Mouse (Mus musculus) forebrain, embryonic 12.5 days (tissue): ENCODE measurements at regions not wholly inside any gene's neighbourhood (a gene's known extent, or its start where the extent isn't known, plus 50 kb on each side); places are given as distances from the start of the nearest gene placed in this dataset.
"Not testable (repeated sequence)": the region's sequence is repeated elsewhere in the genome, so short reads cannot be mapped to it uniquely, and the experiment has no call there.

Experiments
- ATAC-seq: fragments of 200-750 bp; cut with Nextera tagmentation; 2 replicates; pipeline ENCODE4 v1.8.0; 2017; ENCODE audit warnings: moderate TSS enrichment; ENCODE audit not compliant: low FRiP score
- H3K27ac ChIP-seq: fragments of 300-500 bp; sonication (generic); 2 replicates; pipeline ENCODE4 v1.5.1; 2016; ENCODE audit warnings: mild to moderate bottlenecking
- H3K27me3 ChIP-seq: fragments of 300-500 bp; sonication (generic); 2 replicates; pipeline ENCODE4 v1.6.1; 2016; ENCODE audit warnings: mild to moderate bottlenecking
- H3K36me3 ChIP-seq: fragments of 300-500 bp; sonication (generic); replicated peaks from 2 replicates; pipeline ENCODE4 v1.6.1; 2016; ENCODE audit warnings: mild to moderate bottlenecking
- H3K4me1 ChIP-seq: fragments of 300-500 bp; sonication (generic); 2 replicates; pipeline ENCODE4 v1.6.1; 2016
- H3K4me2 ChIP-seq: fragments of 300-500 bp; sonication (generic); 2 replicates; pipeline ENCODE4 v1.6.1; 2016; ENCODE audit warnings: mild to moderate bottlenecking, moderate library complexity
- H3K4me3 ChIP-seq: fragments of 300-500 bp; sonication (generic); replicated peaks from 2 replicates; pipeline ENCODE4 v1.5.1; 2016; ENCODE audit warnings: mild to moderate bottlenecking
- H3K9ac ChIP-seq: fragments of 300-500 bp; sonication (generic); 2 replicates; pipeline ENCODE4 v1.6.1; 2016; ENCODE audit warnings: mild to moderate bottlenecking
- H3K9me3 ChIP-seq: fragments of 300-500 bp; sonication (generic); 2 replicates; pipeline ENCODE4 v1.6.1; 2016
- WGBS: fragments of 180-500 bp; shearing (Covaris S2); methylation state at CpG from one replicate; pipeline ENCODE4 v1.1.7; 2016; 5-methylcytosine and 5-hydroxymethylcytosine counted together

- Histone ChIP-seq H3K4me2 (no peak overlapping the region), H3K9ac (no peak overlapping the region), H3K27me3 (no peaks in the 10 kb centered on the region), H3K36me3 (no peaks in the 10 kb centered on the region), H3K27ac (no peak overlapping the region), H3K4me3 (no peak overlapping the region), H3K4me1 (no peaks in the 10 kb centered on the region), H3K9me3 (no peaks in the 10 kb centered on the region)
- no peak for ATAC-seq
- WGBS, result 89% methylated on average over 4 of the region's 4 CpGs
These were observed 90.0 kb upstream of the Irx2 start for GRCm38 (mm10) chr13:72538633-72539032.

- Histone ChIP-seq H3K27ac (no peak overlapping the region), H3K4me3 (no peak overlapping the region), H3K4me2 (no peak overlapping the region), H3K9me3 (no peaks in the 10 kb centered on the region), H3K27me3 (peaks cover 5% of the 10 kb centered on the region; the same call in 1 of the 2 replicates), H3K4me1 (no peaks in the 10 kb centered on the region), H3K36me3 (no peaks in the 10 kb centered on the region), H3K9ac (no peak overlapping the region)
- no peak for ATAC-seq
- 98% methylated on average over 3 of the region's 3 CpGs for WGBS
These were observed 86.9 kb upstream of the Irx2 start for GRCm38 (mm10) chr13:72541706-72542105.

DNA sequence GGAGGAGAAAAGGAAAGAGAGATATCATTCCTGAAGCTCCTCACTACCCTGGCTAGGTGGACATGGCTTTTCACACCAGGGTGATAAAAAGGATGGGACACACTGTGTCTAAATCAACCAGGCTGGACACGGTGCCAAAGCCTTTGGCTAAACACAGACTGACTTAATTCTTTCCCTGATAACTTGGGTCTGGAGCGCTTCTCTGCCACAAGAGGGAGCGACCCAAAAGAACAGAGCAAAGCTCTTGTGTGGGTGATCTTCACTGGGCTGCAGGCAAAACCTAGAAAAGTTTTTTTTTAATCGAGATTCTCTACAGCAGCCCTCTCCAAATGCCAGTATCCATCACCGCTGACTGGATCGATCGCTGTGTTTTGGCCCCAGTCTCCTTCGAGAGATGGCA is 70.7 kb upstream of the Irx2 start:
- no peak overlapping the region for H3K27ac ChIP-seq
- 78% methylated on average over 8 of the region's 8 CpGs for WGBS
- no peaks in the 10 kb centered on the region for H3K36me3 ChIP-seq
- H3K9me3 ChIP-seq, result no peaks in the 10 kb centered on the region
- no peaks in the 10 kb centered on the region for H3K4me1 ChIP-seq
- H3K27me3 ChIP-seq, result no peaks in the 10 kb centered on the region
- no peak for ATAC-seq
- H3K9ac ChIP-seq, result no peak overlapping the region
- H3K4me3 ChIP-seq, result no peak overlapping the region
- H3K4me2 ChIP-seq, result no peak overlapping the region

DNA sequence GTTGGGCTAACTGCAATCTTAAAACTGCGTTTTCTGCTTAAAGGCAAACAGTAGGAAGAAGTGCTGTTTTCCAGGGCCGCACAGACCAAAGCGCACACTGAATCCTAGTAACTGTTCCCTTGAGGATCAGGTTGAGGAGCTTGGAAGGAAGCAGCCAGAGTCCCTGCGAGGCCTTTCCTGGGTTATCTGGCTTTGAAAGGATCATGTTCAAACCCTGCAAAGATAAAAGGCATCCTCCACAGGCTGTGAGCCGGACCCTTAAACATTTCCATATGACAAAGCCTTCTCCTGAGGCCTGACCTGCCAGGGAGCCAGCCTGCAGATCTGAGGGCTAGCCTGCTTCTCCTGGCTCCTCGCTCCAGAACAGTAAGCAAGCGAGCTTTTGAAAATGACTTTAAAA is 56.7 kb upstream of the Irx2 start:
- no peak for ATAC-seq
- H3K4me1 ChIP-seq, result no peaks in the 10 kb centered on the region; the same call in 1 of the 2 replicates
- H3K9me3 ChIP-seq, result no peaks in the 10 kb centered on the region
- WGBS, result 41% methylated on average over 7 of the region's 7 CpGs
- H3K4me3 ChIP-seq, result no peak overlapping the region
- no peak overlapping the region for H3K27ac ChIP-seq
- no peaks in the 10 kb centered on the region for H3K36me3 ChIP-seq
- no peak overlapping the region for H3K9ac ChIP-seq
- no peak overlapping the region for H3K4me2 ChIP-seq
- H3K27me3 ChIP-seq, result 0 out of 2 replicates have a peak, but pooled peaks cover 3% of the 10 kb centered on the region

- Histone ChIP-seq H3K27me3 (0 out of 2 replicates have a peak, but pooled peaks cover 3% of the 10 kb centered on the region), H3K9me3 (no peaks in the 10 kb centered on the region), H3K27ac (no peak overlapping the region), H3K36me3 (no peaks in the 10 kb centered on the region), H3K4me2 (no peak overlapping the region), H3K4me1 (no peaks in the 10 kb centered on the region; the same call in 1 of the 2 replicates), H3K9ac (no peak overlapping the region), H3K4me3 (no peak overlapping the region)
- 18% methylated on average over 1 of the region's 1 CpGs for WGBS
- no peak for ATAC-seq
These were observed 55.8 kb upstream of the Irx2 start for GRCm38 (mm10) chr13:72572846-72573245.

GRCm38 (mm10) chr13:72574126-72574525 is 54.5 kb upstream of the Irx2 start:
- not testable (repeated sequence) for H3K4me3 ChIP-seq, H3K9me3 ChIP-seq, H3K4me1 ChIP-seq, H3K27ac ChIP-seq, H3K9ac ChIP-seq, H3K27me3 ChIP-seq, H3K36me3 ChIP-seq, ATAC-seq, H3K4me2 ChIP-seq
- WGBS, result 63% methylated on average over 4 of the region's 4 CpGs

DNA sequence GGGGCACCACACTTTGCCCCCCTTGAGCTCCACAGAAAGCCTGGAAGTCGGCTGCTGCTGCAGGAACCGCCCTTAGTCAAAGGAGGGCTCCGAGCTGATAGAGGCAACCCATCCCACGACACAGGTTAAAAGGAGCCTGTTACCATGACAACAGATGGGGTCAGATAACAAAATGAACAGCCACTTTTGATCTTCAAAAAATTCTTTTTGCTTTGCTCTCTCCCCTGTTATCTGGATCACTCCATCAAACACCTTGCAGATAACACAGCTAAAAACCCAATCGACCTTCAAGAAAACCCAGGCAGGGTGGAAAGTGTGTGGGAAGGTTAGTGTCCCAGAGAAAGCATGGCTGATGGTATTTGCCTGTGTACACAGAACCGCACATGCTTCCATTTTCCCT is 52.1 kb upstream of the Irx2 start:
- no peak overlapping the region for H3K9ac ChIP-seq
- WGBS, result 39% methylated on average over 6 of the region's 6 CpGs
- H3K4me1 ChIP-seq, result no peaks in the 10 kb centered on the region; the same call in 1 of the 2 replicates
- H3K4me3 ChIP-seq, result no peak overlapping the region
- peaks cover 5% of the 10 kb centered on the region; the same call in 1 of the 2 replicates for H3K9me3 ChIP-seq
- no peak overlapping the region for H3K27ac ChIP-seq
- ATAC-seq, result no peak
- H3K27me3 ChIP-seq, result peaks cover 8% of the 10 kb centered on the region; the same call in 1 of the 2 replicates
- no peak overlapping the region for H3K4me2 ChIP-seq
- no peaks in the 10 kb centered on the region for H3K36me3 ChIP-seq

GRCm38 (mm10) chr13:72578416-72578815 is 50.2 kb upstream of the Irx2 start:
- H3K9ac ChIP-seq, result no peak overlapping the region
- no peak overlapping the region for H3K27ac ChIP-seq
- H3K9me3 ChIP-seq, result peaks cover 5% of the 10 kb centered on the region; the same call in 1 of the 2 replicates
- no peaks in the 10 kb centered on the region for H3K36me3 ChIP-seq
- no peak for ATAC-seq
- no peak overlapping the region for H3K4me2 ChIP-seq
- peaks cover 8% of the 10 kb centered on the region; the same call in 1 of the 2 replicates for H3K27me3 ChIP-seq
- no peak overlapping the region for H3K4me3 ChIP-seq
- no peaks in the 10 kb centered on the region; the same call in 1 of the 2 replicates for H3K4me1 ChIP-seq
- WGBS, result 90% methylated on average over 3 of the region's 3 CpGs
